Mouse (Mus musculus) bone marrow, adult 2 months (tissue): Measurements from ENCODE around the gene Eif2ak1.

Source experiments
- CTCF ChIP-seq: fragments of 200-500 bp; IDR thresholded peaks from 2 replicates; pipeline ENCODE4 v1.5.1; 2011; ENCODE audit warnings: low read length, control low read depth; ENCODE audit not compliant: control insufficient read depth, insufficient read depth
- POLR2A ChIP-seq: fragments of 200-500 bp; IDR thresholded peaks from 2 replicates; pipeline ENCODE4 v1.6.1; 2011; ENCODE audit warnings: low read depth, mild to moderate bottlenecking, control low read depth, low read length, borderline replicate concordance; ENCODE audit not compliant: control insufficient read depth

- TF ChIP-seq CTCF (no peak), POLR2A (no peak)
Observed at GRCm38 (mm10) chr5:143908926-143909325, 91.3 kb downstream of the Eif2ak1 start.
